Mouse (Mus musculus) right cerebral cortex, adult 2 months (tissue): ENCODE results near the gene Pstpip1.

Experiments used
- DNase-seq, 2 experiments: peaks; one replicate each; pipeline ENCODE4 v3.0.0; 2021 to 2022; ENCODE audit warnings: low spot score in 2 of 2

Pstpip1 gene

GRCm38 (mm10) chr9:56151745-56152481, 62.2 kb downstream of the Pstpip1 start:
- DNase-seq = peak in 1 of 2 experiments; percentile 41

- no peak for DNase-seq
These were observed 62.8 kb downstream of the Pstpip1 start for GRCm38 (mm10) chr9:56152482-56153007.

GRCm38 (mm10) chr9:56154572-56154971, 64.8 kb downstream of the Pstpip1 start:
- no peak for DNase-seq

DNA sequence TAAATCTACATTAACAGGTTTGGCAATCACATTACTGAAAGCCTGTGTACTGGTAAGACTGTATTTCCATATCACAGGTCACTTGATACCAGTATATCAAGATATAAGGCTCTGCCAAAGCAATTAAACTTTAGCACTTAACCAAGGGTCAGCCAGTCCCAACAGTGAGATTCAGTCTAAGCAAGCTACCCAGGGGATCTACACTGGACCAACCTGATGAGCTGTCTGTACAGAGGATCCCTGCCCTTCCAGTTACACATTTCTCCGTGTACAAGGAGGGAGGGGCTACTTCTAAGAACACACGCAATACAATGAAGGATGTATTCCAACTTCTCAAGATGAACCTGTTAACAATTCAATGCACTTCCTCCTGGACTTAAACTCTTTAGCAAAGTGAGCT, 68.3 kb downstream of the Pstpip1 start:
- no peak for DNase-seq

DNA sequence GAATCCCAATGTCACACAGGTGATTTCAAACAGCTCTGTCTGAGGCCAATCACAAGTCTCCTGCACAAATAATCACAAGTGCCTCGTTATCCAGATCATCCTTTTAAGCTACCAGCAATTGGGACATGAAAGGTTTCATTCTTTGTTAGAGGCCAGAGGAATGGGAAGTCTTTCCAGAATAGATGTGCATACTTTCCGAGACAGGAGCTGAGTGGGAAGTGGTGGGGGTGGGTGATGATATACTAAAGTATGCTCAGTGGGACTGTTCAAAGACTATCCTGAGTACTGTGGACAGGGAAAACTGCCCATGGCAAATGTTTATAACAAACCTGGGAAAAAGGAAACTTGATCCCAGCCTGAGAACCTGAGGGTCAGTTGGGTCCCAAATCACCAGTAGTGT, 69.7 kb downstream of the Pstpip1 start:
- DNase-seq = no peak

DNA sequence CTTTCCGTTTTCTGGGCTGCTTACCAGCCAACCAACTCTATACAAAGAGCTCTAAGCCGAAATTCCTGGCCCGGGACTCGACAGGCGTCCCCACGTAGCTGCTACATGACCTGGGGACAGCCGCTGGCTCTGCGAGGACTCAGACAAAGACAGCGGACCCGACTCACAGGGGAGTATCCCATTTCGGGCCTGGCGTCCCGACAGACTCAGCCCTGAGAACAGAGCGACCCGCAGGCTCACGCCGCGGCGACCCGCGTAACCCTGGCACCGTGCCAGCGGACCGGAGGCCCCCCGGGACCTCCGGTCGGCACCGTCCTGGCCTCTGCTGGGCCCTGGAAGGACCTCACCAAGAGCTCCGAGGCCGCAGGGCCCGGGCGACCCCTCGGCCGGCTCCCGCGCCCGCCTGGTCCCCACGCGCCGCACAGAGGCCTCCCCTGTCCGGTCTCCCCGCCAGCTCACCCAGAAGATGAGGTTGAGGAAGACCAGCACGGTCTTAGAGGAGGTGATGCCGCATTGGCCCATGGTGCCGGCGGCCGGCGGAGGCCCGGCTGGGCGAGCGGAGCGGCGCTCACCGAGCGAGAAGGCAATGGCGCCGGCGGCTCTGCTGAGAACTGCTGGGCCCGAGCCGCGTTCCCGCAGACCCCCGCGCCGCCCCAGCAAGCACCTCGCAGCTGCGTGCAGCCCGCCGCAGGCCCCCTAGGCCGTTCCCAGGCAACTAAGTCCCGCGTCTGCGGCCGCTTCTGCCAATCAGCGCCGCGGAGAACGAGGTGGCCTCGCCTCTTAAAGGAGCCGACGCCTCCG, 70.8 kb downstream of the Pstpip1 start:
- DNase-seq = peak; percentile 92 to 93

DNA sequence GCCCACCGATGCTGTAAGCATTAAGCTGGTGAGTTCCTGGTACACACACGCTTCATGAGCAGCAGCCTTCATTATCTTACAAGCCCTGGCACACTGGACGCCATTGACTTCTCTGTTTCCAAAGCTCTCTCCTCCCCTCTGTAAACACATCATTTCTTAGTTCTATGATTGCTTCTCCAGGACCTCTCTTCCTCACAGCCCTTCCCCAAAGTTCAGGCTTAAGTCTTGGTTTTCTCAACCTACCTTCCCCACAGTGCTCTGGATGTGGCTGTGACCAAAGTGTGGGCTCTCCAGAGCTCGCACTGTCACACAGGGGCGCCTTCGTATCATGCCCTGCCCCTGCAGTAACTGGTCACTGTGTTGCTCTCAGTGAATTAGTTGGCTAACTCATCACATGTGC, 75.6 kb downstream of the Pstpip1 start, which contains the start of gene Tspan3:
Gene Tspan3 (minus strand): TSS at position 101 of the 400 bp plus-strand sequence.
- no peak for DNase-seq

GRCm38 (mm10) chr9:56166161-56166560, 76.4 kb downstream of the Pstpip1 start:
- DNase-seq = no peak

GRCm38 (mm10) chr9:56167690-56168089, 77.9 kb downstream of the Pstpip1 start:
- DNase-seq = no peak

- no peak for DNase-seq
These were observed 85.6 kb downstream of the Pstpip1 start for GRCm38 (mm10) chr9:56175316-56175715.

DNA sequence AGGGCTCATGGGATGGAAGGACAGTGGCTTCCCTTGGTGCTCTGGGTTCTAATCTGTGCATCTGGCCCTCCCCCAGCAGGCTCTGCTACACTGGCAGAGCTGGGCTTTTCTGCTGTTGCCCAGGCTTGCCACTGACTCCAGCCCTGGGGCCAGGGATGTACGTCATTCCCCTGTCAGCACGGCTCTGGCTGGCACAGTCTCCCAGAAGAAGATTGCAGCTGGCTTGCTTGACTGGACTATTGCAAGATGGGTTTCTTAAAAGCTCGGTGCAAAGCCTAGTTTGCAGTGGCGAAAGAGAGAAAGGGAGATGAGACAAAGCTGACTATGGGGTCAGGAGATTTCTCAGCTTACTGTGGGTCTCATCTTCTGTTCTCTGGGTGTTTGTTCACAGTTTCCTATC, 87.6 kb downstream of the Pstpip1 start:
- no peak for DNase-seq
